Mouse (Mus musculus): Measurements from ENCODE around the gene Crocc2. TPM values are rescaled to one million over a fixed set of nuclear protein-coding genes. Genes with fewer than 3 reads are reported as not detected.

The Crocc2 gene
- total RNA-seq, 1 experiment from 2014 or later: 0.03 TPM

- no peak for DNase-seq
Observed at GRCm38 (mm10) chr1:93271751-93272150, 103.2 kb downstream of the Crocc2 start.

GRCm38 (mm10) chr1:93272409-93272821 lies 103.9 kb downstream of the Crocc2 start:
- peak; percentile 65 for DNase-seq

- DNase-seq: no peak
Observed at GRCm38 (mm10) chr1:93275561-93275960, 107.0 kb downstream of the Crocc2 start.

GRCm38 (mm10) chr1:93277041-93277440 lies 108.5 kb downstream of the Crocc2 start:
- DNase-seq: no peak

Small RNA genes within 50 kb of the gene (microRNA-seq; reads per million reads assigned to microRNA genes)
- gene Mir6901: 0 reads per million in 2 experiments

Other genes starting within 250 kb of the Crocc2 start
- 25.3 and 28.8 TPM in 2 replicates for gene Capn10, start 234.3 kb upstream of the Crocc2 start, total RNA-seq (2021)
- gene Gpr35, start 217.9 kb upstream of the Crocc2 start, total RNA-seq (2021): 0.33 and 0.49 TPM in 2 replicates
- gene Aqp12, start 162.4 kb upstream of the Crocc2 start, total RNA-seq (2021): not detected in 2 replicates
- 15.6 and 26.0 TPM in 2 replicates for gene Kif1a, start 66.8 kb upstream of the Crocc2 start, total RNA-seq (2021)
- 3.6 TPM in 1 of 2 replicates, not detected in the other for gene Agxt, start 33.5 kb upstream of the Crocc2 start, total RNA-seq (2021)
- gene 2310007B03Rik, start 7.8 kb upstream of the Crocc2 start, total RNA-seq (2021): not detected in 2 replicates
- gene Sned1, start 67.1 kb downstream of the Crocc2 start, total RNA-seq (2021): 32.5 and 34.1 TPM in 2 replicates
- 28.1 and 29.6 TPM in 2 replicates for gene Mterf4, start 137.2 kb downstream of the Crocc2 start, total RNA-seq (2021)
- gene Ppp1r7, start 174.1 kb downstream of the Crocc2 start, total RNA-seq (2021): 14.9 and 31.2 TPM in 2 replicates
- 4.1 and 6.3 TPM in 2 replicates for gene Pask, start 174.8 kb downstream of the Crocc2 start, total RNA-seq (2021)
- gene Ano7, start 205.2 kb downstream of the Crocc2 start, total RNA-seq (2021): not detected in 2 replicates